Mouse (Mus musculus): ENCODE data around the gene Dnase2a. TPM values are rescaled to one million over a fixed set of nuclear protein-coding genes. Genes with fewer than 3 reads are reported as not detected.

Dnase2a gene
- total RNA-seq (2021) = 1 to 10 TPM; 2.9 TPM
- long read RNA-seq, experiment 1, partial matches to known transcripts = 0 of 1 reads
- long read RNA-seq, experiment 1, other reads (novel, unspliced or antisense) = 1 of 1 reads
- long read RNA-seq, experiment 2, partial matches to known transcripts = 0 of 3 reads
- long read RNA-seq, experiment 2, other reads (novel, unspliced or antisense) = 2 of 3 reads

- intact Hi-C loops (cut with DNase I) = no loop called here
- peak; percentile 85 to 92 for DNase-seq (ENCODE audit: low spot score in 2 of 2)
Measured at GRCm38 (mm10) chr8:84908421-84909161, at the start of gene Dnase2a. Dnase2a (plus strand) TSS chr8:84908560.

GRCm38 (mm10) chr8:84871376-84872308 lies 36.7 kb upstream of the Dnase2a start, which contains the start of gene Syce2:
Syce2 (plus strand) TSS chr8:84872111.
- DNase-seq (ENCODE audit: low spot score in 2 of 2) = peak; percentile 59
- intact Hi-C loops (cut with DNase I) = no loop called here

GRCm38 (mm10) chr8:84872309-84872965 lies 35.9 kb upstream of the Dnase2a start:
- DNase-seq (ENCODE audit: low spot score in 2 of 2) = no peak
- intact Hi-C loops (cut with DNase I) = no loop called here

- no peak for DNase-seq (ENCODE audit: low spot score in 2 of 2)
- intact Hi-C loops (cut with DNase I) = no loop called here
Measured at GRCm38 (mm10) chr8:84873016-84873415, 35.3 kb upstream of the Dnase2a start.

- no peak for DNase-seq (ENCODE audit: low spot score in 2 of 2)
- intact Hi-C loops (cut with DNase I) = no loop called here
Measured at GRCm38 (mm10) chr8:84874339-84874738, 34.0 kb upstream of the Dnase2a start.

- intact Hi-C loops (cut with DNase I) = no loop called here
- DNase-seq (ENCODE audit: low spot score in 2 of 2) = no peak
Measured at GRCm38 (mm10) chr8:84877297-84878035, 30.9 kb upstream of the Dnase2a start.

GRCm38 (mm10) chr8:84878915-84879314 lies 29.4 kb upstream of the Dnase2a start:
- DNase-seq (ENCODE audit: low spot score in 2 of 2) = no peak
- intact Hi-C loops (cut with DNase I) = no loop called here

- intact Hi-C loops (cut with DNase I) = no loop called here
- DNase-seq (ENCODE audit: low spot score in 2 of 2) = no peak
Measured at GRCm38 (mm10) chr8:84884728-84885127, 23.6 kb upstream of the Dnase2a start.

- no peak for DNase-seq (ENCODE audit: low spot score in 2 of 2)
- intact Hi-C loops (cut with DNase I) = no loop called here
Measured at GRCm38 (mm10) chr8:84888280-84888679, 20.1 kb upstream of the Dnase2a start.

GRCm38 (mm10) chr8:84889141-84889540 lies 19.2 kb upstream of the Dnase2a start:
- intact Hi-C loops (cut with DNase I) = no loop called here
- DNase-seq (ENCODE audit: low spot score in 2 of 2) = no peak

GRCm38 (mm10) chr8:84892993-84893708 lies 15.2 kb upstream of the Dnase2a start:
- intact Hi-C loops (cut with DNase I) = no loop called here
- DNase-seq (ENCODE audit: low spot score in 2 of 2) = no peak

- intact Hi-C loops (cut with DNase I) = no loop called here
Measured at GRCm38 (mm10) chr8:84893709-84894134, 14.6 kb upstream of the Dnase2a start, which contains the start of gene Gcdh. Gcdh (minus strand) TSS chr8:84893921.

GRCm38 (mm10) chr8:84895963-84896362 lies 12.4 kb upstream of the Dnase2a start:
- intact Hi-C loops (cut with DNase I) = no loop called here
- no peak for DNase-seq (ENCODE audit: low spot score in 2 of 2)

More at GRCm38 (mm10) chr8:84893709-84894134, 14.6 kb upstream of the Dnase2a start, which contains the start of gene Gcdh:
- peak; percentile 92 to 95 for DNase-seq (ENCODE audit: low spot score in 2 of 2)

GRCm38 (mm10) chr8:84901071-84901470 lies 7.3 kb upstream of the Dnase2a start:
- intact Hi-C loops (cut with DNase I) = loop anchor here (5.0 kb wide), 1 partner anchor 54 kb away; the partner anchor contains the start of gene Calr
- DNase-seq (ENCODE audit: low spot score in 2 of 2) = no peak

GRCm38 (mm10) chr8:84901752-84902151 lies 6.6 kb upstream of the Dnase2a start, which contains the start of gene Klf1:
Klf1 (plus strand) TSS chr8:84901928.
- intact Hi-C loops (cut with DNase I) = loop anchor here (5.0 kb wide), 1 partner anchor 54 kb away; the partner anchor contains the start of gene Calr
- no peak for DNase-seq (ENCODE audit: low spot score in 2 of 2)

- DNase-seq (ENCODE audit: low spot score in 2 of 2) = no peak
- intact Hi-C loops (cut with DNase I) = loop anchor here (5.0 kb wide), 1 partner anchor 55 kb away; the partner anchor contains the start of gene Calr
Measured at GRCm38 (mm10) chr8:84902367-84902919, 5.9 kb upstream of the Dnase2a start.

GRCm38 (mm10) chr8:84902920-84903661 lies 5.3 kb upstream of the Dnase2a start:
- DNase-seq (ENCODE audit: low spot score in 2 of 2) = peak; percentile 93 to 94
- intact Hi-C loops (cut with DNase I) = loop anchor here (5.0 kb wide), 1 partner anchor 56 kb away; the partner anchor contains the start of gene Calr
